Mouse (Mus musculus) bone marrow, adult 2 months (tissue): Measurements from ENCODE around the gene Als2. TPM values are rescaled to one million over a fixed set of nuclear protein-coding genes. Genes with fewer than 3 reads are reported as not detected.

Experiments used
- H3K27ac ChIP-seq: fragments of 200-500 bp; 2 replicates; pipeline ENCODE4 v1.5.1; 2012; ENCODE audit warnings: low read depth, mild to moderate bottlenecking, control low read depth, inconsistent platforms, low read length; ENCODE audit not compliant: control insufficient read depth, poor library complexity, insufficient read depth
- H3K4me1 ChIP-seq: fragments of 200-500 bp; 2 replicates; pipeline ENCODE4 v1.6.1; 2011; ENCODE audit warnings: low read length; ENCODE audit not compliant: control insufficient read depth, insufficient read depth
- H3K4me3 ChIP-seq: fragments of 200-500 bp; replicated peaks from 2 replicates; pipeline ENCODE3; 2011; ENCODE audit warnings: mild to moderate bottlenecking, low read depth, low read length, control low read depth; ENCODE audit not compliant: control insufficient read depth
- CTCF ChIP-seq: fragments of 200-500 bp; IDR thresholded peaks from 2 replicates; pipeline ENCODE4 v1.5.1; 2011; ENCODE audit warnings: low read length, control low read depth; ENCODE audit not compliant: control insufficient read depth, insufficient read depth
- POLR2A ChIP-seq: fragments of 200-500 bp; IDR thresholded peaks from 2 replicates; pipeline ENCODE4 v1.6.1; 2011; ENCODE audit warnings: low read depth, mild to moderate bottlenecking, control low read depth, low read length, borderline replicate concordance; ENCODE audit not compliant: control insufficient read depth
- WGBS: fragments of 180-500 bp; shearing (Covaris S2); methylation state at CpG from one replicate; pipeline ENCODE4 v1.1.7; 2018; 5-methylcytosine and 5-hydroxymethylcytosine counted together
- polyA plus RNA-seq: library from polyadenylated mRNA; stranded (reverse); fragments of >200 nt; gene quantifications from 2 replicates; pipeline ENCODE4 v1.2.4, GENCODE M21; 2011; ENCODE audit warnings: low replicate concordance; ENCODE audit not compliant: missing spikeins, insufficient read depth, insufficient read length

Gene Als2
- polyA plus RNA-seq, 1 experiment = 8.0 TPM

DNA sequence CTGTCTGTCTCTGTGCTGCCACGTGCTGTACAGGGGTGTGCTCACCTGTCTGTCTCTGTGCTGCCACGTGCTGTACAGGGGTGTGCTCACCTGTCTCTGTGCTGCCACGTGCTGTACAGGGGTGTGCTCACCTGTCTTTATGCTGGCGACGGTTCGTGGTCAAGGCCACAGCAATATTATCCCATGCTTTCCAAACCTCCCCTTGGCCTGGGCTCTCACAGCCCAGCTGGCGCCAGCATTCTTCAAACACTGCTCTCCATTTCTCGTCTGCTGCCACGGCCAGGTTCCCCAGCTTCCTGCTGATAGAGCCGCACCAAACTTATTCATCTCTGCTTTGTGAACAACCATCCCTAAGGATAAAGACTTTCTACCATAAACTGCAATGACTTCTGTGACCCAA, 58.6 kb downstream of the Als2 start:
- 84% methylated on average over 10 of the region's 10 CpGs for WGBS
- TF ChIP-seq POLR2A (no peak), CTCF (no peak)

DNA sequence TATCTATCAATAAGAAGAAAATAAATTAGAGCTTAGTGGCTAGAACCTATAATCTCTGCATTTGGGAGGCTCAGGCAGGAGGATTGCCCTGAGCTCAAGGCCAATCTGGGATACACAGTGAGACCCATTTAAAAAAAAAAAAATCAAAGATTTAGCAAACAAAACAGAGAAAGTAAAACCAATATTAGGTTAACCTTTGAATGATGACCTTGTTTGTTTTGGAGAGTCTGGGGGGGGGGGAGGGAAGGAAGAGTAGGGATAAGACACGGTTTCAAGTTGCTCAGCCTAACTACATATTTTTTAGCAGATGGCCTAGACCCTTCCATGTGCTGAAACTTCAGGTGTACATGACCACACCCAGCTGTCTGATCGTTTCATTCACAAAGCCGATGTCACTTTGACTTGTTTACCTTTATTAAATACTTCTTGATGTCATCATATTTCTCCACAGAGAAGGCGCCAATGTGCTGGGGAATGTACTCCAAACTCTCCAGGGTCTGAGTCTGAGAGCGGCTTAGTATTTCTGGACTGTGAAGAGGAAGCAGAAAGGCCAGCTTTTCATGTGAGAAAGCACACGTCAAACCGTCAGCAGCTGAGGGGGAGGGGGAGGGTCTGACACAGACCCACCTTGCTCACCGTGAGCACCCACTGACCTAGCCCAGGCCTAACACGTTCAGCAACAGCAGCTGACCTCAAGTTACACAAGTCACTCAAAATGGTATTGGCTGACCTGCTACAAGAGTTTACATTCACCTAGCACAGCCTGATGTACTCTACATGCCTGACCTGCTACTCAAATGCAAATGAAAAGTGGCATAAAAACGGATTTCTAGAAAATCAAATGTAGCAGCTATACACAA, 62.3 kb downstream of the Als2 start:
- H3K27ac ChIP-seq = no peak overlapping the region
- TF ChIP-seq CTCF (no peak), POLR2A (no peak)
- no peak overlapping the region for H3K4me3 ChIP-seq
- WGBS = 59% methylated on average over 10 of the region's 10 CpGs
- peaks cover 2% of the 10 kb centered on the region; the same call in 1 of the 2 replicates for H3K4me1 ChIP-seq

More for the DNA sequence above, 58.6 kb downstream of the Als2 start:
- H3K4me3 ChIP-seq = no peak overlapping the region
- no peaks in the 10 kb centered on the region for H3K4me1 ChIP-seq
- no peak overlapping the region for H3K27ac ChIP-seq

GRCm38 (mm10) chr1:59173023-59173422, 64.0 kb downstream of the Als2 start:
- H3K27ac ChIP-seq = no peak overlapping the region
- WGBS = 24% methylated on average over 5 of the region's 5 CpGs
- TF ChIP-seq POLR2A = no peak
- no peak for TF ChIP-seq CTCF
- peaks cover 2% of the 10 kb centered on the region; the same call in 1 of the 2 replicates for H3K4me1 ChIP-seq
- no peak overlapping the region for H3K4me3 ChIP-seq

DNA sequence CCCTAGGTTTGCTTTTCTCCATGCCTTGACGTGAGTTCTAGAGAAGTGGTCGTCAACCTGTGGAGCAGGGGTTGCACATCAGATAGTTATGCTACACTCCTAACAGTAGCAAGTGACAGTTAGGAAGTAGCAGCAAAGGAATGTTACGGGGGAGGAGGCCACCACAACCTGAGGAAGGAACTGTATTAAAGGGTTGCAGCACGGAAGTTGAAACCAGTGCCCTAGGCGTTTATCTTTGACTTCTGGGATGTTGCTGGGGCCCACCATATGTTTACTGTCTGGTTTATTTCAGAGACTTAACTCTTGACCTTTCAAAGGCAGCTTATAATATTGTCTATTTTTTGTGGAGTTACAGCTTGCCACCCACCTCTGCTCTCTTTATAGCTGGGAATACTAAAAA, 65.2 kb downstream of the Als2 start:
- Histone ChIP-seq H3K4me1 (peaks cover 2% of the 10 kb centered on the region; the same call in 1 of the 2 replicates), H3K27ac (no peak overlapping the region), H3K4me3 (no peak overlapping the region)
- TF ChIP-seq CTCF (no peak), POLR2A (no peak)
- 10% methylated on average over 5 of the region's 5 CpGs for WGBS

DNA sequence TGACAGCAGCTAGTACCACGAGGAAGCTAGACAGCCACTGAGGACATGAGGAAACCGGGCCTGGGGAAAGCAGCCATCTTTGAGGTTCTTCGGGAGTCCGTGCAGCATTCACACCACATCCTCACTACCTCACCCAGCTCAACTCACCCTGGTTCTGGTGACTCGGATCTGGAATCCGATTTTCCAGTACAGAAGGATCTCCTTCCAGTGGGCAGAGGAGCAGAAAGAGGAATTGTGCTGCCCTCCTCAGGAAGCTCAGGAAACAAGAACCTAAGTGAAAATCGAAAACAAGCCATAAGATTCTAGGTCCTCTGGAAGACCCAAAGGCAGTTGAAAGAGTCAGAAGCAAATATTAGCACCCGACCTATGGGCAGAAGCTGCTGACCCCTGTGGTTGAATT, 66.7 kb downstream of the Als2 start:
- peaks cover 2% of the 10 kb centered on the region; the same call in 1 of the 2 replicates for H3K4me1 ChIP-seq
- no peak for TF ChIP-seq CTCF
- no peak for TF ChIP-seq POLR2A
- H3K27ac ChIP-seq = no peak overlapping the region
- H3K4me3 ChIP-seq = no peak overlapping the region
- 57% methylated on average over 8 of the region's 8 CpGs for WGBS

DNA sequence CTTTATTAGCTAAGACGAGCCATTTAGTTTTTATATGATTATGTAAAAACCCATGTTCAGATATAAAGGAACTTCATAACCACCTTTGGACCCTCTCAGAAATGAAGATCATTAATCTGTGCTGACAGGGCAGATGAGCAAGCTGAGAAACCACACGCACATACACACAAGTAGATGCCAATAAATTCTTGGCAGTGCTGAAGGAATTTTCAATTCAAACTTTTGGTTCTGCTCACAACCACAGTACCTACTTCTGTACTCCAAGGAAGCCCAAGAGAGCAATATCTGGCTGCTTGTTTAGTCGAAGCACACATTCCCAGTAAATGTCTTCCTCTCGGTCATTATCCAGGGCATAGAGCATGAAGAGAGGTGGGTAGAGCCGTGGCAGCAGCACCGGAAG, 67.4 kb downstream of the Als2 start:
- 67% methylated on average over 6 of the region's 6 CpGs for WGBS
- H3K4me3 ChIP-seq = no peak overlapping the region

GRCm38 (mm10) chr1:59168556-59168955, 68.5 kb downstream of the Als2 start:
- Histone ChIP-seq H3K27ac (no peak overlapping the region), H3K4me3 (no peak overlapping the region), H3K4me1 (peaks cover 2% of the 10 kb centered on the region; the same call in 1 of the 2 replicates)
- 87% methylated on average over 2 of the region's 2 CpGs for WGBS
- TF ChIP-seq POLR2A = no peak
- TF ChIP-seq CTCF = no peak

More for the DNA sequence above, 67.4 kb downstream of the Als2 start:
- H3K4me1 ChIP-seq = peaks cover 2% of the 10 kb centered on the region; the same call in 1 of the 2 replicates
- TF ChIP-seq POLR2A (no peak), CTCF (no peak)
- no peak overlapping the region for H3K27ac ChIP-seq

- Histone ChIP-seq H3K4me3 (no peak overlapping the region), H3K27ac (no peak overlapping the region), H3K4me1 (peaks cover 2% of the 10 kb centered on the region; the same call in 1 of the 2 replicates)
- WGBS = 82% methylated on average over 4 of the region's 4 CpGs
- TF ChIP-seq CTCF = no peak
- TF ChIP-seq POLR2A = no peak
These were observed 69.2 kb downstream of the Als2 start for GRCm38 (mm10) chr1:59167654-59168425.
